Mouse (Mus musculus) heart, embryonic 12.5 days (tissue): ENCODE data around the gene Stx5a. TPM values are rescaled to one million over a fixed set of nuclear protein-coding genes. Genes with fewer than 3 reads are reported as not detected.

ENCODE experiments used
- ATAC-seq: fragments of 200-750 bp; cut with Nextera tagmentation; 2 replicates; pipeline ENCODE4 v1.8.0; 2017; ENCODE audit warnings: moderate TSS enrichment, moderate library complexity; ENCODE audit not compliant: insufficient number of reproducible peaks, low FRiP score
- H3K27ac ChIP-seq: fragments of 300-500 bp; sonication (generic); 2 replicates; pipeline ENCODE4 v1.5.1; 2016; ENCODE audit warnings: mild to moderate bottlenecking, moderate library complexity; ENCODE audit not compliant: poor library complexity, severe bottlenecking
- H3K27me3 ChIP-seq: fragments of 300-500 bp; sonication (generic); replicated peaks from 2 replicates; pipeline ENCODE4 v1.6.1; 2016; ENCODE audit warnings: mild to moderate bottlenecking, moderate library complexity
- H3K36me3 ChIP-seq: fragments of 300-500 bp; sonication (generic); 2 replicates; pipeline ENCODE4 v1.6.1; 2016; ENCODE audit warnings: mild to moderate bottlenecking, moderate library complexity
- H3K4me1 ChIP-seq: fragments of 300-500 bp; sonication (generic); replicated peaks from 2 replicates; pipeline ENCODE4 v1.6.1; 2016; ENCODE audit warnings: mild to moderate bottlenecking
- H3K4me2 ChIP-seq: fragments of 300-500 bp; sonication (generic); 2 replicates; pipeline ENCODE4 v1.6.1; 2016; ENCODE audit warnings: mild to moderate bottlenecking, moderate library complexity
- H3K4me3 ChIP-seq: fragments of 300-500 bp; sonication (generic); 2 replicates; pipeline ENCODE4 v1.5.1; 2016; ENCODE audit warnings: mild to moderate bottlenecking
- H3K9ac ChIP-seq: fragments of 300-500 bp; sonication (generic); 2 replicates; pipeline ENCODE4 v1.6.1; 2016; ENCODE audit warnings: mild to moderate bottlenecking, moderate library complexity
- H3K9me3 ChIP-seq: fragments of 300-500 bp; sonication (generic); replicated peaks from 2 replicates; pipeline ENCODE4 v1.6.1; 2016; ENCODE audit warnings: mild to moderate bottlenecking, moderate library complexity
- WGBS: fragments of 180-500 bp; shearing (Covaris S2); methylation state at CpG from one replicate; pipeline ENCODE4 v1.1.7; 2016; 5-methylcytosine and 5-hydroxymethylcytosine counted together
- microRNA-seq: library from miRNA; unstranded; fragments of <30 nt; microRNA quantifications from one replicate; pipeline ENCODE4, GENCODE M21; 2017
- polyA plus RNA-seq: library from polyadenylated mRNA; unstranded; fragments of >200 nt; fragmentation: Nextera tagmentation; extraction: Ambion mirVana; gene quantifications from 2 replicates; pipeline ENCODE4 v1.2.1, GENCODE M21; 2016

Gene Stx5a
- polyA plus RNA-seq, 1 experiment from 2014 or later: 86.1 TPM

GRCm38 (mm10) chr19:8803879-8804660 is 62.9 kb downstream of the Stx5a start:
- H3K27me3 ChIP-seq: no peaks in the 10 kb centered on the region
- 86% methylated on average over 11 of the region's 11 CpGs for WGBS
- no peak overlapping the region for H3K4me3 ChIP-seq
- peaks cover 12% of the 10 kb centered on the region for H3K4me1 ChIP-seq
- no peak for ATAC-seq
- no peak overlapping the region for H3K27ac ChIP-seq
- H3K9me3 ChIP-seq: no peaks in the 10 kb centered on the region
- no peak overlapping the region for H3K9ac ChIP-seq
- no peak overlapping the region for H3K4me2 ChIP-seq
- peaks cover 43% of the 10 kb centered on the region for H3K36me3 ChIP-seq

Small RNA genes lying within 50 kb of the gene (microRNA-seq; reads per million reads assigned to microRNA genes)
- not detected for gene Mir6992

Other genes with a start within 250 kb of the Stx5a start
- 0.05 TPM in 1 of 2 replicates, not detected in the other for gene Slc22a8, start 150.2 kb upstream of the Stx5a start, polyA plus RNA-seq
- not detected in 2 replicates for gene Slc22a6, start 123.4 kb upstream of the Stx5a start, polyA plus RNA-seq
- gene Chrm1, start 77.6 kb upstream of the Stx5a start, polyA plus RNA-seq: 0.05 TPM in 1 of 2 replicates, not detected in the other
- gene Slc3a2, start 18.0 kb upstream of the Stx5a start, polyA plus RNA-seq: 87.6 and 88.9 TPM in 2 replicates
- gene Wdr74, start 5.6 kb upstream of the Stx5a start, polyA plus RNA-seq: 48.9 and 52.9 TPM in 2 replicates
- gene 1700092M07Rik, start 695 bp upstream of the Stx5a start, polyA plus RNA-seq: 1.8 and 2.8 TPM in 2 replicates
- gene Nxf1, start 15.7 kb downstream of the Stx5a start, polyA plus RNA-seq: 135 and 149 TPM in 2 replicates
- gene Tmem223, start 29.6 kb downstream of the Stx5a start, polyA plus RNA-seq: 145 and 146 TPM in 2 replicates
- 49.7 and 51.9 TPM in 2 replicates for gene Tmem179b, start 33.1 kb downstream of the Stx5a start, polyA plus RNA-seq
- 22.5 and 23.3 TPM in 2 replicates for gene Taf6l, start 45.0 kb downstream of the Stx5a start, polyA plus RNA-seq
- 137 and 145 TPM in 2 replicates for gene Polr2g, start 57.2 kb downstream of the Stx5a start, polyA plus RNA-seq
- gene Zbtb3, start 61.1 kb downstream of the Stx5a start, polyA plus RNA-seq: 3.8 and 4.1 TPM in 2 replicates
- gene Ttc9c, start 77.9 kb downstream of the Stx5a start, polyA plus RNA-seq: 36.3 and 37.0 TPM in 2 replicates
- 3.8 TPM in 2 replicates for gene Hnrnpul2, start 78.6 kb downstream of the Stx5a start, polyA plus RNA-seq
- not detected in 2 replicates for gene AC129217.1, start 88.4 kb downstream of the Stx5a start, polyA plus RNA-seq
- 41.0 and 41.1 TPM in 2 replicates for gene Bscl2, start 96.1 kb downstream of the Stx5a start, polyA plus RNA-seq
- gene Gng3, start 97.8 kb downstream of the Stx5a start, polyA plus RNA-seq: 2.5 and 2.9 TPM in 2 replicates
- 0.77 and 0.78 TPM in 2 replicates for gene Lrrn4cl, start 109.4 kb downstream of the Stx5a start, polyA plus RNA-seq
- gene Ubxn1, start 130.1 kb downstream of the Stx5a start, polyA plus RNA-seq: 138 and 142 TPM in 2 replicates
- 52.7 and 60.6 TPM in 2 replicates for gene Uqcc3, start 139.5 kb downstream of the Stx5a start, polyA plus RNA-seq
- gene Lbhd1, start 142.3 kb downstream of the Stx5a start, polyA plus RNA-seq: 61.5 and 66.4 TPM in 2 replicates
- gene Gm49403, start 142.5 kb downstream of the Stx5a start, polyA plus RNA-seq: not detected in 2 replicates
- gene 1810009A15Rik, start 147.4 kb downstream of the Stx5a start, polyA plus RNA-seq: 64.2 and 64.5 TPM in 2 replicates
- not detected in 2 replicates for gene Gm49416, start 147.5 kb downstream of the Stx5a start, polyA plus RNA-seq
- gene Ints5, start 151.6 kb downstream of the Stx5a start, polyA plus RNA-seq: 28.9 and 30.1 TPM in 2 replicates
- 78.7 and 83.6 TPM in 2 replicates for gene Ganab, start 156.7 kb downstream of the Stx5a start, polyA plus RNA-seq
- gene B3gat3, start 179.0 kb downstream of the Stx5a start, polyA plus RNA-seq: 46.6 and 46.8 TPM in 2 replicates
- 2.4 and 2.5 TPM in 2 replicates for gene Rom1, start 187.9 kb downstream of the Stx5a start, polyA plus RNA-seq
- 13.3 and 13.5 TPM in 2 replicates for gene Eml3, start 188.1 kb downstream of the Stx5a start, polyA plus RNA-seq
- 106 and 115 TPM in 2 replicates for gene Mta2, start 200.5 kb downstream of the Stx5a start, polyA plus RNA-seq
- gene Tut1, start 212.4 kb downstream of the Stx5a start, polyA plus RNA-seq: 17.1 and 19.4 TPM in 2 replicates
- gene Eef1g, start 225.6 kb downstream of the Stx5a start, polyA plus RNA-seq: 281 and 282 TPM in 2 replicates
- gene Ahnak, start 247.9 kb downstream of the Stx5a start, polyA plus RNA-seq: 26.0 and 27.1 TPM in 2 replicates